Mouse (Mus musculus) midbrain, embryonic 15.5 days (tissue): Measurements from ENCODE around the gene Gm10203. TPM values are rescaled to one million over a fixed set of nuclear protein-coding genes. Genes with fewer than 3 reads are reported as not detected.
"Not testable (repeated sequence)": the region's sequence is repeated elsewhere in the genome, so short reads cannot be mapped to it uniquely, and the experiment has no call there.

ENCODE experiments used
- ATAC-seq: fragments of 200-750 bp; cut with Nextera tagmentation; replicated peaks from 2 replicates; pipeline ENCODE4 v1.8.0; 2017; ENCODE audit warnings: moderate TSS enrichment
- H3K27ac ChIP-seq: fragments of 300-500 bp; sonication (generic); 2 replicates; pipeline ENCODE4 v1.5.1; 2015; ENCODE audit warnings: mild to moderate bottlenecking, inconsistent platforms
- H3K27me3 ChIP-seq: fragments of 300-500 bp; sonication (generic); replicated peaks from 2 replicates; pipeline ENCODE4 v1.6.1; 2015; ENCODE audit warnings: inconsistent platforms
- H3K36me3 ChIP-seq: fragments of 300-500 bp; sonication (generic); replicated peaks from 2 replicates; pipeline ENCODE4 v1.6.1; 2015; ENCODE audit warnings: inconsistent platforms
- H3K4me1 ChIP-seq: fragments of 300-500 bp; sonication (generic); 2 replicates; pipeline ENCODE4 v1.6.1; 2015; ENCODE audit warnings: inconsistent platforms
- H3K4me2 ChIP-seq: fragments of 300-500 bp; sonication (generic); 2 replicates; pipeline ENCODE4 v1.6.1; 2015; ENCODE audit warnings: inconsistent platforms, mild to moderate bottlenecking, moderate library complexity
- H3K4me3 ChIP-seq: fragments of 300-500 bp; sonication (generic); 2 replicates; pipeline ENCODE4 v1.5.1; 2015; ENCODE audit warnings: mild to moderate bottlenecking, inconsistent platforms
- H3K9ac ChIP-seq: fragments of 300-500 bp; sonication (generic); 2 replicates; pipeline ENCODE4 v1.6.1; 2015; ENCODE audit warnings: mild to moderate bottlenecking, inconsistent platforms
- H3K9me3 ChIP-seq: fragments of 300-500 bp; sonication (generic); 2 replicates; pipeline ENCODE4 v1.6.1; 2016; ENCODE audit warnings: inconsistent platforms
- WGBS: fragments of 180-500 bp; shearing (Covaris S2); methylation state at CpG from one replicate; pipeline ENCODE4 v1.1.7; 2015; ENCODE audit warnings: mixed read lengths; 5-methylcytosine and 5-hydroxymethylcytosine counted together
- polyA plus RNA-seq: library from polyadenylated mRNA; unstranded; fragments of >200 nt; fragmentation: Nextera tagmentation; extraction: Ambion mirVana; gene quantifications from 2 replicates; pipeline ENCODE4 v1.2.1, GENCODE M21; 2015

The Gm10203 gene
- not detected in 2 replicates for polyA plus RNA-seq

- H3K9me3 ChIP-seq, H3K27me3 ChIP-seq, H3K4me2 ChIP-seq, ATAC-seq, H3K36me3 ChIP-seq, H3K4me1 ChIP-seq, H3K27ac ChIP-seq, H3K4me3 ChIP-seq, H3K9ac ChIP-seq: not testable (repeated sequence)
- WGBS, result 82% methylated on average over 8 of the region's 8 CpGs
Observed at GRCm38 (mm10) chr6:149129870-149130269, at the start of gene Gm10203. Gene Gm10203, plus strand, starts transcription at chr6:149130170.

DNA sequence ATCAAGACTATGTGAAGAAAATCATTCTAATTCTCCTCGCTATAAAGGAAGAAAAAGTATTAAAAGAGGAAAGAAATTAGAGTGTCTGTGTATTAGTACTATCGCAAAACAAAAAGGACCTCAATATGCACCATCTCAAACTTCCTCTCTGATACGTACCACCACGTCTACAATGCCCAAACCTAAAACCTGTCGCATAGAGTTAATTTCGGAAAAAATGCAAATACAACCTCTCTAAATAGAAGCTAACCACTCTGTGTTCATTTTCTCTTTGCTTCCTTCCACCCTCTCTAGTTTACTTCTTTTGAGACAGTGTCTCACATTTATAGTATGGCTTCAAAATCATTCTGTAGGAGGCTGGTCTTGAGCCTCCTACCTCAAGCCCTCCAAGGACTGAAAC lies 37.6 kb upstream of the Gm10203 start:
- 96% methylated on average over 6 of the region's 6 CpGs for WGBS
- no peaks in the 10 kb centered on the region for H3K9me3 ChIP-seq
- no peak overlapping the region for H3K27ac ChIP-seq
- H3K27me3 ChIP-seq, result no peaks in the 10 kb centered on the region
- no peak for ATAC-seq
- H3K9ac ChIP-seq, result no peak overlapping the region
- H3K4me1 ChIP-seq, result no peaks in the 10 kb centered on the region
- no peaks in the 10 kb centered on the region for H3K36me3 ChIP-seq
- no peak overlapping the region for H3K4me2 ChIP-seq
- no peak overlapping the region for H3K4me3 ChIP-seq

GRCm38 (mm10) chr6:149093465-149093864 lies 36.5 kb upstream of the Gm10203 start:
- Histone ChIP-seq H3K9ac (no peak overlapping the region), H3K4me2 (no peak overlapping the region), H3K27ac (no peak overlapping the region), H3K4me1 (no peaks in the 10 kb centered on the region), H3K36me3 (no peaks in the 10 kb centered on the region), H3K9me3 (no peaks in the 10 kb centered on the region), H3K4me3 (no peak overlapping the region), H3K27me3 (no peaks in the 10 kb centered on the region)
- no peak for ATAC-seq
- WGBS, result 75% methylated on average over 5 of the region's 5 CpGs

DNA sequence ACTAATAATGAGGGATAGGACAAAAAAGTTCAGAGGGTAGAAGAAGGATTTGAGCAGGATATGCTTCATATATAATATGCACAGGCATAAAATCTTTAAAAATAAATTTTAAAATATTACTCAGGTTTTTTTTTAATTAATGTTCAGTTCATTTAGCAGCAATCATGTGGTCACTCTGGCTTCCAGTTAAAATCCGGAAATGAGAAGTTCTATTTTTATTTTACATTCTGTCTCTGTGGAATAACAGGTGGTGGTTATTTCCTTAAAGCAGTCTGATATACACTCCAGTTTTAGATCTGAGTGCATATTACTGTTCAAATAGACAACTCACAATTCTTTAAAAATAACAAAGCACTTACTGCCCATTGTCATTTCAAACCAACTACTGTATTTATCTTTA lies 35.4 kb upstream of the Gm10203 start:
- H3K36me3 ChIP-seq, result no peaks in the 10 kb centered on the region
- H3K4me3 ChIP-seq, result no peak overlapping the region
- peaks cover 8% of the 10 kb centered on the region for H3K4me1 ChIP-seq
- H3K4me2 ChIP-seq, result no peak overlapping the region
- H3K27ac ChIP-seq, result no peak overlapping the region
- H3K27me3 ChIP-seq, result no peaks in the 10 kb centered on the region
- H3K9ac ChIP-seq, result no peak overlapping the region
- ATAC-seq, result no peak
- WGBS, result 92% methylated on average over 1 of the region's 1 CpGs
- H3K9me3 ChIP-seq, result no peaks in the 10 kb centered on the region

DNA sequence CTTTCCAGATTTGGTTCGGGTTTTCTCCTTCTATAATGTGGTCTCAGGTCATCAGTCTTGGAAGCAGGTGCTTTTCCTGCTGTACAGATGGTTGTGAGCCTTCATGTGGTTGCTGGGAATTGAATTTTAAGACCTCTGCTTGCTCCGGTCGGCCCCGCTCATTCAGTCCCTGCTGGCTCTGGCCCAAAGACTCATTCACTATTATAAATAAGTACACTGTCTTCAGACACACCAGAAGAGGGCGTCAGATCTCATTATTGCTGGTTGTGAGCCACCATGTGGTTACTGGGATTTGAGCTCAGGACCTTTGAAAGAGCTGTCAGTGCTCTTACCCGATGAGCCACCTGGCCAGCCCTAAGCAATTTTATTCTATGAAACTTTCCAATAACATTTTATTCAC lies 34.6 kb upstream of the Gm10203 start:
- H3K9me3 ChIP-seq, result no peaks in the 10 kb centered on the region
- no peaks in the 10 kb centered on the region for H3K27me3 ChIP-seq
- H3K4me2 ChIP-seq, result no peak overlapping the region
- no peak overlapping the region for H3K9ac ChIP-seq
- H3K36me3 ChIP-seq, result no peaks in the 10 kb centered on the region
- ATAC-seq, result no peak
- peaks cover 10% of the 10 kb centered on the region for H3K4me1 ChIP-seq
- H3K4me3 ChIP-seq, result no peak overlapping the region
- H3K27ac ChIP-seq, result no peak overlapping the region
- 70% methylated on average over 6 of the region's 6 CpGs for WGBS

DNA sequence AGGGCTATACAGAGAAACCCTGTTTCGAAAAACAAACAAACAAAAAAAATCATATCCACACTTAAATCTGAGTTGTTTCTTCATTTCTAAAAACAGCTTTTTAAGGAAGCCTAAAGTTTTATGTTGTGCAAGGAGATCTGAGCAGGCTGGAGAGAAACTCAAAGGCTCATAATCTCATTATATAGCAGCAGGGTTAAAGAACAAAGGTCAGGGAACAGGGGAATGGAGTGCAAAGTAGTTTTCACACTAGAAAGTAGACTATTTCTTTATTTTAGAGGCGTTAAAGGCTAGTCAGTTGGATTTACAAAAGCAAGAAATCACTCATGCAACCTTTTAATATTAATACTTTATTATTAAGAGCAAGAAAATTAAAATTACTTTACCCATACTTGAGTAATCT lies 33.7 kb upstream of the Gm10203 start:
- H3K4me2 ChIP-seq, result no peak overlapping the region
- H3K27ac ChIP-seq, result no peak overlapping the region
- H3K36me3 ChIP-seq, result no peaks in the 10 kb centered on the region
- no peak for ATAC-seq
- 91% methylated on average over 2 of the region's 2 CpGs for WGBS
- peaks cover 10% of the 10 kb centered on the region for H3K4me1 ChIP-seq
- no peaks in the 10 kb centered on the region for H3K9me3 ChIP-seq
- H3K4me3 ChIP-seq, result no peak overlapping the region
- H3K27me3 ChIP-seq, result no peaks in the 10 kb centered on the region
- H3K9ac ChIP-seq, result no peak overlapping the region

GRCm38 (mm10) chr6:149097276-149097675 lies 32.7 kb upstream of the Gm10203 start:
- ATAC-seq, result no peak
- 100% methylated on average over 1 of the region's 1 CpGs for WGBS

DNA sequence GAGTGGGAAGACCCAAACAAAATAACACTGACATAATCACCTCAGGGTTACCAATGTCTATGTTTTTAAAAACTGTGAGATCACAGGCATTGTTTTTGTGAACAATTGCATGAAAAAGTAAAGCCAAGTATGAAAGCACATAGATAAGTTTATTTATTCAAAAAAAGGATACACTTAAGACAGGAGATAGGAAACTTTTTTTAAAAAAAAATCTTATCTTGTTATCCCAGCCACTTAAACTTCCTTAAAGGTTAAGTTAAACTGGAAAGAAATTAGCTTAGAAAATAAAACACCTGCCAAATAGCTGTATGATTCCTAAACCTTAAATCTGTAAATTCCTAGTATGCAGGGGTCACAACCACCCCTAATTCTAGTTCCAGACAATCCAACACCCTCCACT lies 31.0 kb upstream of the Gm10203 start:
- Histone ChIP-seq H3K9ac (no peak overlapping the region), H3K4me1 (peaks cover 14% of the 10 kb centered on the region), H3K36me3 (no peaks in the 10 kb centered on the region), H3K4me3 (peak overlapping the region; percentile 23; the same call in 1 of the 2 replicates), H3K27ac (no peak overlapping the region), H3K9me3 (no peaks in the 10 kb centered on the region), H3K4me2 (peak overlapping the region; percentile 63; the same call in 1 of the 2 replicates), H3K27me3 (no peaks in the 10 kb centered on the region)
- ATAC-seq, result no peak

More at GRCm38 (mm10) chr6:149097276-149097675, 32.7 kb upstream of the Gm10203 start:
- Histone ChIP-seq H3K36me3 (no peaks in the 10 kb centered on the region), H3K27me3 (no peaks in the 10 kb centered on the region), H3K4me3 (no peak overlapping the region), H3K9me3 (no peaks in the 10 kb centered on the region), H3K9ac (no peak overlapping the region), H3K4me1 (peaks cover 14% of the 10 kb centered on the region), H3K4me2 (no peak overlapping the region), H3K27ac (no peak overlapping the region)

DNA sequence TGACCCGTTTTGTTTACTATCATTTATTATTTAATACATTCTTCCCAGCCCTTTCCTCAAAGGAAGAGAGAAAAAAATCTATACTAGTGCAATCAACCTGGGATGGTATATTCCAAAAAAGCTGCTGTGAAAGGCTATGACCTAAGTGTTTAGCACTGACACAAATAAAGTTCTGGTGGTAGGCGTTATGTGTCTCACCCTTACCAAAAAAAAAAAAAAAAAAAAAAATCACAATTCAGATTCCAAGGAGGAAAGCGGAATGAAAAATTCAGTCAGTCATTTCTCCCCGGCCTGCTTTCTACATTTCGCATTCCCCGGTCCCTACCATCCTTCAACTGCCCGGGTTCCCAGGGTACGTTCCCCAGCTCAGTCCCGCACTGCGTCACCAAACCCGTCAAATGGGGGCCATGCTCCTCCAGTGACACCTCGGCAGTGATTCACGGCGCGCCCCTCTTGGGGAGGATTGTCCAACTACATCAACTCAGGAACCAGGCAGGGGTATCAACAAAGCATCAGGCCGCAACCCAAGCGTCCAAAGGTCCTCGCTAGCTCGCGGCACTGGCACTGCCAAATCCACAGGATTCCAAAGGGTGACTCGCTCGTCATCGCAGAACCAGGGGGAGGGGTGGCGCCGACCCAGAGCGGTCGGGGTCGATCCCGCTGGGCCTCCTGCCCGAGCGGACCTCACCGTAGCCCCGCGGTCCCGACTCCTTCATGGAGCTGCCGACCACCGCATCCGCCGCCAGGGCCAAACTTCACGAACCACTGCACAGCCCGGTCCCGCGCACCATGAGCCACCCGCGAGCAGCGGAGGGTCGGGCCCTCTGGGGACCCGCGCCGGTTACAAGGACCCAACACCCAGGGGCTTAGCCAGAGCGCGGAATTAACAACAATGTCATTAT lies 29.5 kb upstream of the Gm10203 start:
- Histone ChIP-seq H3K36me3 (no peaks in the 10 kb centered on the region), H3K9me3 (no peaks in the 10 kb centered on the region), H3K4me3 (peak overlapping the region; percentile 72), H3K4me1 (peaks cover 14% of the 10 kb centered on the region), H3K27ac (peak overlapping the region; percentile 98), H3K4me2 (peak overlapping the region; percentile 63), H3K27me3 (no peaks in the 10 kb centered on the region), H3K9ac (peak overlapping the region; percentile 89)
- peak; percentile 67 for ATAC-seq
- WGBS, result under 1% methylated on average over 52 of the region's 52 CpGs

- under 1% methylated on average over 107 of the region's 124 CpGs for WGBS
- H3K27me3 ChIP-seq, result no peaks in the 10 kb centered on the region
- H3K4me3 ChIP-seq, result peak within 1 kb of the TSS; percentile 72
- no peaks in the 10 kb centered on the region for H3K36me3 ChIP-seq
- peak within 1 kb of the TSS; percentile 63 for H3K4me2 ChIP-seq
- H3K4me1 ChIP-seq, result peaks cover 14% of the 10 kb centered on the region
- ATAC-seq, result peak; percentile 96
- no peaks in the 10 kb centered on the region for H3K9me3 ChIP-seq
- H3K9ac ChIP-seq, result peak within 1 kb of the TSS; percentile 89
- peak within 1 kb of the TSS; percentile 98 for H3K27ac ChIP-seq
Observed at GRCm38 (mm10) chr6:149101076-149101942, 28.7 kb upstream of the Gm10203 start, which contains the start of gene Dennd5b. Gene Dennd5b, minus strand, starts transcription at chr6:149101680.

- peak; percentile 61 for ATAC-seq
- Histone ChIP-seq H3K4me1 (peaks cover 14% of the 10 kb centered on the region), H3K4me3 (peak overlapping the region; percentile 72), H3K36me3 (no peaks in the 10 kb centered on the region), H3K4me2 (peak overlapping the region; percentile 63), H3K27ac (peak overlapping the region; percentile 98), H3K27me3 (no peaks in the 10 kb centered on the region), H3K9ac (peak overlapping the region; percentile 89), H3K9me3 (no peaks in the 10 kb centered on the region)
- 11% methylated on average over 7 of the region's 7 CpGs for WGBS
Observed at GRCm38 (mm10) chr6:149101943-149102243, 28.1 kb upstream of the Gm10203 start.

GRCm38 (mm10) chr6:149103451-149103850 lies 26.5 kb upstream of the Gm10203 start:
- H3K9ac ChIP-seq, result no peak overlapping the region
- no peak for ATAC-seq
- WGBS, result 87% methylated on average over 1 of the region's 1 CpGs
- H3K27ac ChIP-seq, result no peak overlapping the region
- H3K36me3 ChIP-seq, result no peaks in the 10 kb centered on the region
- H3K4me2 ChIP-seq, result no peak overlapping the region
- peaks cover 14% of the 10 kb centered on the region for H3K4me1 ChIP-seq
- no peaks in the 10 kb centered on the region for H3K9me3 ChIP-seq
- no peaks in the 10 kb centered on the region for H3K27me3 ChIP-seq
- no peak overlapping the region for H3K4me3 ChIP-seq
